Mouse (Mus musculus): ENCODE measurements at regions not wholly inside any gene's neighbourhood (a gene's known extent, or its start where the extent isn't known, plus 50 kb on each side); places are given as distances from the start of the nearest gene placed in this dataset.

DNA sequence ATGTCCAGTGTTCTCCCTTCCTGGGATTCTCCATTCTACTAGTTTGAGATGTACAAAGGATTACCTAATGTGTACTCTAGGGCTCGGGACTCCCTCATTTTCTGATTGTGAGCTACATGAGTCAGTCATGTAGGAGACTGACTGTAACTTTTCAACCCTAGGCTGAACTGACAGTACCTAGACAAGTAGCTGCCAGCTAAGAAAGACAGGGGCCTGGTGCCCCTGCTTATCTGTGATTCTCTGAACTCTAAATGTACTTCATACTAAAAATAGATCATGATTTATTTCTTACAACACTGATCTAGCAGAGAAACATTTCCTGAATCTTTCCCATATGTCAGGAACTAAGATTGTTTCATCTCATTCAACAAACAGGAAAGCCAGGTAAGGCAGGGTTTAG lies 125.9 kb upstream of the Gm10181 start:
- Histone ChIP-seq H3K4me3 (ENCODE audit: control insufficient read depth in 1 of 2, insufficient read depth in 1 of 2, low read depth in 2 of 2, low read length in 2 of 2) (no peak overlapping the region), H3K4me1 (ENCODE audit: control insufficient read depth in 1 of 2, insufficient read depth in 2 of 2, low read length in 2 of 2) (no peaks in the 10 kb centered on the region), H3K79me2 (ENCODE audit: control insufficient read depth, insufficient read depth, low read length, poor library complexity) (no peaks in the 10 kb centered on the region), H3K9ac (ENCODE audit: control insufficient read depth, low read depth, low read length, poor library complexity, severe bottlenecking) (no peak overlapping the region), H3K36me3 (ENCODE audit: control insufficient read depth in 1 of 2, insufficient read depth in 2 of 2, low read length in 2 of 2) (no peaks in the 10 kb centered on the region), H3K27ac (ENCODE audit: control insufficient read depth, low read depth, low read length) (no peak overlapping the region), H3K27me3 (ENCODE audit: control insufficient read depth in 1 of 2, insufficient read depth in 2 of 2, low read length in 2 of 2) (no peaks in the 10 kb centered on the region), H3K9me3 (replicated peaks; ENCODE audit: insufficient read depth, low read length) (no peaks in the 10 kb centered on the region)
- DNase-seq (ENCODE audit: low read depth, low spot score) = no peak
- TF ChIP-seq HCFC1 (IDR thresholded peaks at IDR 0.05; ENCODE audit: low read depth, low read length) = no peak
- no peak for TF ChIP-seq GABPA (IDR thresholded peaks at IDR 0.05; ENCODE audit: low read depth, low read length)
- TF ChIP-seq SMC3 (IDR thresholded peaks at IDR 0.05; ENCODE audit: low read depth, low read length) = no peak
- no peak for TF ChIP-seq MAX (IDR thresholded peaks at IDR 0.05; ENCODE audit: low read length)
- no peak for TF ChIP-seq MXI1 (IDR thresholded peaks at IDR 0.05; ENCODE audit: low read depth, low read length)
- no peak for TF ChIP-seq USF2 (IDR thresholded peaks at IDR 0.05; ENCODE audit: borderline replicate concordance in 1 of 2, insufficient read depth in 1 of 2, low read depth in 1 of 2, low read length in 2 of 2)
- no peak for TF ChIP-seq ETS1 (IDR thresholded peaks at IDR 0.05; ENCODE audit: low read depth, low read length)

DNA sequence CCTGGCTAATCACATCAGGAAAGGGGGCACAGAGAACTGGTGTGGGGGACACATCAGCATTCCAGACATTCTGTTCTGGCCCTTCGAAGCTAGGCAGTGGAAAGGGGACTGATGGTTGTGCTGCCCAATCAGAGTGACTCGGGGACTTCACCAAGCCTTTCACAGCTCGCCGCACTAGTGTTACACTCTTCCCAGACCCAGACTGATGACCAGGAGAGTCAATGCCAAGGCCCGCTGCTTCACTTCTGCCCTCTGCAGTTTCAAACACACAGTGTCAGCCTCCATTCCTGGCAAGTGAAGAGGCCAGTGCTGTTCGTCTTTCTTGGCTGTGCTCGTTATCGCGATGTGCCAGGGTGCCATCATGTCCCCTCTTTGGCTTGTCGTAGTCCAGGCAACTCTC lies 121.7 kb upstream of the Gm10181 start:
- H3K27ac ChIP-seq (ENCODE audit: control insufficient read depth, low read depth, low read length) = no peak overlapping the region

DNA sequence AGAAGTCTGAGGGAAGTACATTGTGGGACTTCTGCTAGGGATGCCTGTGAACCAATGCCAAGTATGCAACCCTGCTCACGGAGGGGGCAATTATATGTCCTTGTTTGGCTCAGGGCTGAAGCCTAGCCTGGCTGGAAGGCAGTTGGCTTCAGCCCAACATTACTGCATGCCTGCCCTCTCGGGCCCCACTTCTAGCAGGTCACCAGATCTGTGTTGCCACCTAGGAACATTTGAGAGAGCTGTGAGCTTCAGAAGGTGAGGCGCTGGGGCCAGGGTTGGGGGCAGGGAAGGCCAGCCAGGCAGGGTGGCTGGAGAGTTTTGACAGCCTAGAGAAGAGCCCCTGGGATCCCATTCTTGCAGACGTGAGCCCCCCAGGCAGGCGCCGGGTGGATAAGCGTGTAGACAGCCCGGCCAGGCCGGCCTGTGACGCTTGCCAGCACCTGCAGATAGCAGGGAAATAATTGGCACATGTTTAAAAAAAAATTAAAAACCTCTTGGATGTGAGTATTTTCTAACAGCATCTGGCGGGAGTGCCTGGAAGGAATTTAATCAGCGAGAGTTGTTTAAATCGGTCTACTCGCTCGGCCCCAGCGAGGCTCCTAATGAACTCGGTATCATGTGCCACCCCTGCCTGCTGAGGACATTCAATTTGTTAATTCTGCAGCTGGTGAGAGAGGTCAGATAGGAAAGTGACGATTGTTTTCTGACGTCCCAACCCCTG lies 115.0 kb upstream of the Gm10181 start:
- H3K4me3 ChIP-seq (ENCODE audit: control insufficient read depth in 1 of 2, insufficient read depth in 1 of 2, low read depth in 2 of 2, low read length in 2 of 2) = no peak overlapping the region
- 0 out of 4 replicates have a peak, but pooled peaks cover 0 to 1% of the 10 kb centered on the region in 2 experiments for H3K27me3 ChIP-seq (ENCODE audit: control insufficient read depth in 1 of 2, insufficient read depth in 2 of 2, low read length in 2 of 2)
- no peak for DNase-seq (ENCODE audit: low read depth, low spot score)
- no peaks in the 10 kb centered on the region for H3K79me2 ChIP-seq (ENCODE audit: control insufficient read depth, insufficient read depth, low read length, poor library complexity)
- H3K4me1 ChIP-seq (ENCODE audit: control insufficient read depth in 1 of 2, insufficient read depth in 2 of 2, low read length in 2 of 2) = no peaks in the 10 kb centered on the region
- no peak overlapping the region for H3K9ac ChIP-seq (ENCODE audit: control insufficient read depth, low read depth, low read length, poor library complexity, severe bottlenecking)
- no peaks in the 10 kb centered on the region for H3K36me3 ChIP-seq (ENCODE audit: control insufficient read depth in 1 of 2, insufficient read depth in 2 of 2, low read length in 2 of 2)
- H3K27ac ChIP-seq (ENCODE audit: control insufficient read depth, low read depth, low read length) = no peak overlapping the region
- H3K9me3 ChIP-seq (replicated peaks; ENCODE audit: insufficient read depth, low read length) = no peaks in the 10 kb centered on the region
- TF ChIP-seq MAFK (IDR thresholded peaks at IDR 0.05; ENCODE audit: borderline replicate concordance, low read depth, low read length) (no peak), RCOR1 (IDR thresholded peaks at IDR 0.05; ENCODE audit: low read depth, low read length) (no peak), MYB (IDR thresholded peaks at IDR 0.05; ENCODE audit: low read depth, low read length) (no peak), HCFC1 (IDR thresholded peaks at IDR 0.05; ENCODE audit: low read depth, low read length) (no peak), MYC (IDR thresholded peaks at IDR 0.05; ENCODE audit: low read depth, low read length) (no peak), TBP (IDR thresholded peaks at IDR 0.05; ENCODE audit: low read depth, low read length) (no peak), KAT2A (conservative IDR thresholded peaks at IDR 0.05; ENCODE audit: low read depth, low read length) (no peak), CTCF (IDR thresholded peaks at IDR 0.05 in 2 of 3, conservative IDR thresholded peaks at IDR 0.05 in 1 of 3; ENCODE audit: control insufficient read depth in 1 of 3, insufficient read depth in 1 of 3, low read depth in 2 of 3, low read length in 3 of 3, poor library complexity in 1 of 3, severe bottlenecking in 1 of 3) (no peak), MAZ (IDR thresholded peaks at IDR 0.05; ENCODE audit: low read depth, low read length) (no peak), USF2 (IDR thresholded peaks at IDR 0.05; ENCODE audit: borderline replicate concordance in 1 of 2, insufficient read depth in 1 of 2, low read depth in 1 of 2, low read length in 2 of 2) (no peak), ZKSCAN1 (IDR thresholded peaks at IDR 0.05; ENCODE audit: low read depth, low read length) (no peak), TCF12 (IDR thresholded peaks at IDR 0.05; ENCODE audit: low read depth, low read length) (no peak), ZMIZ1 (IDR thresholded peaks at IDR 0.05; ENCODE audit: low read depth, low read length) (no peak), SIN3A (IDR thresholded peaks at IDR 0.05; ENCODE audit: low read length) (no peak), CHD2 (IDR thresholded peaks at IDR 0.05; ENCODE audit: low read length) (no peak)

More for the DNA sequence above, 121.7 kb upstream of the Gm10181 start:
- Histone ChIP-seq H3K36me3 (ENCODE audit: control insufficient read depth in 1 of 2, insufficient read depth in 2 of 2, low read length in 2 of 2) (no peaks in the 10 kb centered on the region), H3K4me3 (ENCODE audit: control insufficient read depth in 1 of 2, insufficient read depth in 1 of 2, low read depth in 2 of 2, low read length in 2 of 2) (no peak overlapping the region), H3K9me3 (replicated peaks; ENCODE audit: insufficient read depth, low read length) (no peaks in the 10 kb centered on the region), H3K9ac (ENCODE audit: control insufficient read depth, low read depth, low read length, poor library complexity, severe bottlenecking) (no peak overlapping the region), H3K4me1 (ENCODE audit: control insufficient read depth in 1 of 2, insufficient read depth in 2 of 2, low read length in 2 of 2) (no peaks in the 10 kb centered on the region), H3K79me2 (ENCODE audit: control insufficient read depth, insufficient read depth, low read length, poor library complexity) (no peaks in the 10 kb centered on the region), H3K27me3 (ENCODE audit: control insufficient read depth in 1 of 2, insufficient read depth in 2 of 2, low read length in 2 of 2) (no peaks in the 10 kb centered on the region)
- no peak for TF ChIP-seq USF2 (IDR thresholded peaks at IDR 0.05; ENCODE audit: borderline replicate concordance in 1 of 2, insufficient read depth in 1 of 2, low read depth in 1 of 2, low read length in 2 of 2)
- no peak for TF ChIP-seq CHD2 (IDR thresholded peaks at IDR 0.05; ENCODE audit: low read length)
- TF ChIP-seq MAX (IDR thresholded peaks at IDR 0.05; ENCODE audit: low read length) = no peak
- no peak for TF ChIP-seq MAZ (IDR thresholded peaks at IDR 0.05; ENCODE audit: low read depth, low read length)
- TF ChIP-seq NELFE (IDR thresholded peaks at IDR 0.05; ENCODE audit: low read depth, low read length) = no peak
- no peak for TF ChIP-seq UBTF (IDR thresholded peaks at IDR 0.05; ENCODE audit: borderline replicate concordance, insufficient read depth, low read depth, low read length)
- no peak for TF ChIP-seq POLR2AphosphoS2 (IDR thresholded peaks at IDR 0.05; ENCODE audit: low read length)
- TF ChIP-seq TAL1 (IDR thresholded peaks at IDR 0.05; ENCODE audit: low read length) = no peak
- TF ChIP-seq ZNF384 (IDR thresholded peaks at IDR 0.05; ENCODE audit: low read depth, low read length) = no peak
- no peak for TF ChIP-seq TCF12 (IDR thresholded peaks at IDR 0.05; ENCODE audit: low read depth, low read length)
- no peak for TF ChIP-seq MAFK (IDR thresholded peaks at IDR 0.05; ENCODE audit: borderline replicate concordance, low read depth, low read length)
- no peak for TF ChIP-seq ZKSCAN1 (IDR thresholded peaks at IDR 0.05; ENCODE audit: low read depth, low read length)
- no peak for TF ChIP-seq TBP (IDR thresholded peaks at IDR 0.05; ENCODE audit: low read depth, low read length)
- TF ChIP-seq E2F4 (IDR thresholded peaks at IDR 0.05; ENCODE audit: borderline replicate concordance, low read depth, low read length) = no peak
- no peak for TF ChIP-seq RCOR1 (IDR thresholded peaks at IDR 0.05; ENCODE audit: low read depth, low read length)
- TF ChIP-seq ZC3H11A (IDR thresholded peaks at IDR 0.05; ENCODE audit: low read depth, low read length) = no peak
- no peak for TF ChIP-seq CHD1 (IDR thresholded peaks at IDR 0.05; ENCODE audit: low read depth, low read length)
- no peak for TF ChIP-seq GABPA (IDR thresholded peaks at IDR 0.05; ENCODE audit: low read depth, low read length)
- no peak for DNase-seq (ENCODE audit: low read depth, low spot score)
